Mouse (Mus musculus) layer of hippocampus, adult 6 months (tissue): ENCODE results near the gene Prpf8. TPM values are rescaled to one million over a fixed set of nuclear protein-coding genes. Genes with fewer than 3 reads are reported as not detected.

ENCODE experiments used
- long read RNA-seq, 2 experiments: library from polyadenylated mRNA; unstranded; transcript quantifications; one replicate each; pipeline ENCODE4 v2.0.0; 2019 to 2020
- microRNA-seq: library from miRNA; unstranded; fragments of <30 nt; microRNA quantifications from one replicate; pipeline ENCODE4 v1.2.0, GENCODE M21; 2020
- polyA plus RNA-seq: library from polyadenylated mRNA; unstranded; fragments of <200 nt; fragmentation: Nextera tagmentation; gene quantifications from 2 replicates; pipeline ENCODE4 v1.2.3, GENCODE M21; 2021

Prpf8 gene
- 16.3 and 16.5 TPM in 2 replicates for polyA plus RNA-seq
- long read RNA-seq, experiment 1, partial matches to known transcripts: 53 of 54 reads
- long read RNA-seq, experiment 1, other reads (novel, unspliced or antisense): 1 of 54 reads
- long read RNA-seq, experiment 2, partial matches to known transcripts: 103 of 103 reads
- long read RNA-seq, experiment 2, other reads (novel, unspliced or antisense): 0 of 103 reads

GRCm38 (mm10) chr11:75486601-75487285 is at the start of gene Prpf8:
Gene Prpf8, plus strand, starts transcription at chr11:75486816.

GRCm38 (mm10) chr11:75439363-75439762 is 47.3 kb upstream of the Prpf8 start, which contains the start of gene Serpinf2:
Gene Serpinf2, minus strand, starts transcription at chr11:75439591.

GRCm38 (mm10) chr11:75453991-75454930 is 32.4 kb upstream of the Prpf8 start, which contains the start of gene Wdr81:
Gene Wdr81, minus strand, starts transcription at chr11:75454717.

DNA sequence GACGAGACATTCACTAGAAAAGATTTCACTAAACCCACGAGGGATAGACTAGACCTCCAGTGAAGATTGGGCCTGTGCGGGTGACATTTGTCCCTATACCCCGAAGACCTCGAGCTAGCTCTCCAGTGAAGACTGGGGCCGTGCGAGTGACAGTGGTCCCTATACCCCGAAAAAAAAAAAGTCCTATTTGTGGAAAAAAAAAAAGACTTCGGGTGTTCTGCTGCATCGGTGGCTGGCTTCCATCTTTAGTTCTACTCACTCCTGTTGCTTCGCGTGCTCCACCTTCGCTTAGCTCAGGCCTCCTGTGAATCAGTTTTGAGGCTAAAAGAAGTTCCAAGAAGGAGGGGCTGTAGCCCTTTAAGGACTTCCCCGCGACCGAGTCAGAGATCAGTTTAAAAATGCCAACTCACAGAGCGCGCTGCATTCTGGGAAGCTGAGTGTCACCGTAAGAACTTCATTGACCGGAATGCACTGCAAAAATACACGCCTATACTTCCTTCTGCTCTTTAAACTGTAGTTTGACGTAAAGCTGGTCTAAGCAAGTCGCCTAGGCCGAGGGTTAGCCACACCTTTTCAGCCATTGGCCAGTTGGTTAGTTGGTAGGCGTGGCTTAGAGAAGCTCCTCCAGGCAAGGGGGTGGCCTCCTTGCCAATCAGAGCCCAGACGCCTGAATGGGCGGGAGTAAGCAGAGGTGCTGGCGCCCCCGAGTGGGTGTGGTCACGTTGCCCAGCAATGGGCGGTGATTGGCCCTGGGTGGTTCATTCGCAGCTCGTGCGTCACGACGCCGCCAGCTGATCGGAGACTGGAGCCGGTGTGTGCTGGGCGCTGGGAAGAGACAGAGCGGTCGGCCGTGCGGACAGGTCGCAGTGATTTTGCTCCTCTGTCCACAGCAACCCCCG is 25.5 kb upstream of the Prpf8 start, which contains the start of gene Tlcd2:
TSS of gene Tlcd2 (plus strand) at position 872 of the 899 bp plus-strand sequence.

DNA sequence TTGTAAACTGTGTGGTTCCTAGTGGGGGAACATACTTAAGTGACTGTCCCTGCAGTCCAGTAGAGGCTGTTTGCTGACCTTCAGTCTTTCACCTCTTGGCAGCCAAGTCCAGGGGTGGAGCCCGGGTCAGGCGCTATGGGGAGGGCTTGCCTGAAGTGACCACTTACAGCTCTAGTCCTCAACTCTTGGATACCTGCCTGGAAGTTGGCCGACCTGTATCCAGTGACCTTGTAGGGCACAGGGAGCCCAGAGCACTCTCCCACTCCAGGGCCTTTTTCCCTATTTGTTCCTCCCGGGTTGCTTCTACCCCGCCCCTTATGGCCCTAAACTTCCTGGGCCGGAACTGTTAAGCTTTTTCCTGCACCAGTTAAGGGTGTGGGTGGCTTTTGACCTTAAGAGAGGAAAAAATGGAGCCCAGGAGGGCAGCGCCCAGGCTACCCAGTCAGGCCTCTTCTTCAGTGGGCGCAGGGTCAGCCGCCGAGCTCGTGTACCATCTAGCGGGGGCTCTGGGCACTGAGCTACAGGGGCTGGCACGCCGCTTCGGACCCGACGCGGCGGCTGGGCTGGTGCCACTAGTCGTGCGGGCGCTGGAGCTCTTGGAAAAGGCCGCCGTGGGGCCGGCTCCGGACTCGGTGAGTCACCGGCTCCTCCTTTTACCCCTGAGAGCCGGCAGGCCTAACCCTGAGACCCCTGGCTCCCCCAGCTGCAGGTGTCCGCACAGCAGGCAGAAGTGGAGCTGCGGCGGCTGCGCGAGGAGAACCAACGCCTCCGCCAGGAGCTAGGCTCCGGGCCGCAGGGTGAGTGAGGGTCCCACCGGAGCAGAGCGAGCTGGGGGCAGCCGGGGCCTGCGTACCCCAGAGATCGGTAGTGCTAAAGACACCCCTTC is 23.4 kb downstream of the Prpf8 start, which contains the start of gene Rilp:
TSS of gene Rilp (plus strand) at position 354 of the 886 bp plus-strand sequence.

GRCm38 (mm10) chr11:75513336-75513735 is 26.7 kb downstream of the Prpf8 start, which contains the start of gene Scarf1:
Gene Scarf1, plus strand, starts transcription at chr11:75513540.

GRCm38 (mm10) chr11:75531469-75532242 is 45.0 kb downstream of the Prpf8 start, which contains the start of gene Slc43a2:
Gene Slc43a2, plus strand, starts transcription at chr11:75531694.

Small RNAs within 50 kb of the gene (microRNA-seq; reads per million reads assigned to microRNA genes)
- gene Mir22 (7,524 reads per million, percentile 94 among the genes with 10 or more reads in this experiment), gene Mir3971 (not detected)

Other genes starting within 250 kb of the Prpf8 start
- gene Rpa1, start 138.5 kb upstream of the Prpf8 start, polyA plus RNA-seq: 35.7 and 45.7 TPM in 2 replicates
- gene Smyd4, start 138.4 kb upstream of the Prpf8 start, polyA plus RNA-seq: 11.1 and 14.0 TPM in 2 replicates
- 9.7 and 15.3 TPM in 2 replicates for gene Serpinf1, start 64.1 kb upstream of the Prpf8 start, polyA plus RNA-seq
- gene Serpinf2, start 47.2 kb upstream of the Prpf8 start, polyA plus RNA-seq: 0.14 and 0.40 TPM in 2 replicates
- gene Wdr81, start 32.1 kb upstream of the Prpf8 start, polyA plus RNA-seq: 4.0 and 4.4 TPM in 2 replicates
- 0.67 and 0.73 TPM in 2 replicates for gene Tlcd2, start 25.1 kb upstream of the Prpf8 start, polyA plus RNA-seq
- 1.9 and 3.4 TPM in 2 replicates for gene Rilp, start 23.3 kb downstream of the Prpf8 start, polyA plus RNA-seq
- gene Scarf1, start 26.7 kb downstream of the Prpf8 start, polyA plus RNA-seq: 0.90 and 1.3 TPM in 2 replicates
- 13.9 and 18.2 TPM in 2 replicates for gene Slc43a2, start 44.9 kb downstream of the Prpf8 start, polyA plus RNA-seq
- gene Pitpna, start 101.3 kb downstream of the Prpf8 start, polyA plus RNA-seq: 18.7 and 19.2 TPM in 2 replicates
- 20.0 and 22.0 TPM in 2 replicates for gene Inpp5k, start 144.2 kb downstream of the Prpf8 start, polyA plus RNA-seq
- gene Myo1c, start 163.7 kb downstream of the Prpf8 start, polyA plus RNA-seq: 3.0 and 3.3 TPM in 2 replicates
- gene Crk, start 192.4 kb downstream of the Prpf8 start, polyA plus RNA-seq: 28.5 and 29.6 TPM in 2 replicates
- 825 and 904 TPM in 2 replicates for gene Ywhae, start 246.1 kb downstream of the Prpf8 start, polyA plus RNA-seq